Mouse (Mus musculus): ENCODE measurements around the gene Mst1. TPM values are rescaled to one million over a fixed set of nuclear protein-coding genes. Genes with fewer than 3 reads are reported as not detected.

Mst1 gene
- polyA plus RNA-seq, 1 experiment from 2014 or later: 2.2 TPM

- H3K36me3 ChIP-seq: no peaks in the 10 kb centered on the region
- 77% methylated on average over 8 of the region's 8 CpGs for WGBS
- no peaks in the 10 kb centered on the region for H3K9me3 ChIP-seq
- no peak overlapping the region for H3K4me2 ChIP-seq
- no peak overlapping the region for H3K9ac ChIP-seq
- H3K27ac ChIP-seq: no peak overlapping the region
- no peak for ATAC-seq (ENCODE audit: insufficient number of reproducible peaks, low FRiP score, low TSS enrichment, low read depth)
- H3K4me1 ChIP-seq: peaks cover 5% of the 10 kb centered on the region
- H3K27me3 ChIP-seq: no peaks in the 10 kb centered on the region
- no peak overlapping the region for H3K4me3 ChIP-seq
Measured at GRCm38 (mm10) chr9:108125731-108126130, 45.5 kb downstream of the Mst1 start.

- WGBS: 66% methylated on average over 17 of the region's 17 CpGs
- no peak overlapping the region for H3K9ac ChIP-seq
- H3K27ac ChIP-seq: no peak overlapping the region
- H3K4me2 ChIP-seq: no peak overlapping the region
- no peaks in the 10 kb centered on the region for H3K9me3 ChIP-seq
- peaks cover 5% of the 10 kb centered on the region for H3K4me1 ChIP-seq
- H3K27me3 ChIP-seq: no peaks in the 10 kb centered on the region
- no peak overlapping the region for H3K4me3 ChIP-seq
- no peak for ATAC-seq (ENCODE audit: insufficient number of reproducible peaks, low FRiP score, low TSS enrichment, low read depth)
- H3K36me3 ChIP-seq: no peaks in the 10 kb centered on the region
Measured at GRCm38 (mm10) chr9:108126436-108127180, 46.4 kb downstream of the Mst1 start.

GRCm38 (mm10) chr9:108128248-108128647 lies 48.0 kb downstream of the Mst1 start:
- Histone ChIP-seq H3K4me2 (no peak overlapping the region), H3K9me3 (no peaks in the 10 kb centered on the region), H3K36me3 (no peaks in the 10 kb centered on the region), H3K4me1 (peaks cover 5% of the 10 kb centered on the region), H3K9ac (no peak overlapping the region), H3K27me3 (no peaks in the 10 kb centered on the region), H3K27ac (no peak overlapping the region), H3K4me3 (no peak overlapping the region)
- WGBS: 81% methylated on average over 11 of the region's 11 CpGs
- ATAC-seq (ENCODE audit: insufficient number of reproducible peaks, low FRiP score, low TSS enrichment, low read depth): no peak

GRCm38 (mm10) chr9:108129042-108129948 lies 49.1 kb downstream of the Mst1 start:
- Histone ChIP-seq H3K4me2 (no peak overlapping the region), H3K27me3 (no peaks in the 10 kb centered on the region), H3K9ac (no peak overlapping the region), H3K4me3 (no peak overlapping the region), H3K9me3 (no peaks in the 10 kb centered on the region), H3K27ac (no peak overlapping the region), H3K36me3 (no peaks in the 10 kb centered on the region), H3K4me1 (peaks cover 5% of the 10 kb centered on the region)
- ATAC-seq (ENCODE audit: insufficient number of reproducible peaks, low FRiP score, low TSS enrichment, low read depth): no peak
- 73% methylated on average over 13 of the region's 13 CpGs for WGBS

GRCm38 (mm10) chr9:108131502-108131901 lies 51.3 kb downstream of the Mst1 start:
- Histone ChIP-seq H3K36me3 (no peaks in the 10 kb centered on the region), H3K9me3 (no peaks in the 10 kb centered on the region), H3K9ac (no peak overlapping the region), H3K4me2 (no peak overlapping the region), H3K27ac (no peak overlapping the region), H3K27me3 (no peaks in the 10 kb centered on the region), H3K4me3 (no peak overlapping the region), H3K4me1 (peaks cover 3% of the 10 kb centered on the region; the same call in 1 of the 2 replicates)
- 86% methylated on average over 5 of the region's 5 CpGs for WGBS
- ATAC-seq (ENCODE audit: insufficient number of reproducible peaks, low FRiP score, low TSS enrichment, low read depth): no peak

GRCm38 (mm10) chr9:108132373-108132772 lies 52.1 kb downstream of the Mst1 start:
- ATAC-seq (ENCODE audit: insufficient number of reproducible peaks, low FRiP score, low TSS enrichment, low read depth): no peak
- WGBS: 82% methylated on average over 3 of the region's 3 CpGs
- H3K4me1 ChIP-seq: peaks cover 12% of the 10 kb centered on the region

GRCm38 (mm10) chr9:108133478-108133877 lies 53.2 kb downstream of the Mst1 start:
- Histone ChIP-seq H3K27ac (no peak overlapping the region), H3K27me3 (no peaks in the 10 kb centered on the region), H3K4me2 (no peak overlapping the region), H3K9me3 (no peaks in the 10 kb centered on the region), H3K4me1 (peaks cover 21% of the 10 kb centered on the region), H3K36me3 (no peaks in the 10 kb centered on the region), H3K4me3 (no peak overlapping the region), H3K9ac (no peak overlapping the region)
- no peak for ATAC-seq (ENCODE audit: insufficient number of reproducible peaks, low FRiP score, low TSS enrichment, low read depth)
- 63% methylated on average over 1 of the region's 1 CpGs for WGBS

More at GRCm38 (mm10) chr9:108132373-108132772, 52.1 kb downstream of the Mst1 start:
- no peak overlapping the region for H3K4me3 ChIP-seq
- H3K9ac ChIP-seq: no peak overlapping the region
- H3K4me2 ChIP-seq: no peak overlapping the region
- H3K27me3 ChIP-seq: no peaks in the 10 kb centered on the region
- no peaks in the 10 kb centered on the region for H3K9me3 ChIP-seq
- no peak overlapping the region for H3K27ac ChIP-seq
- H3K36me3 ChIP-seq: no peaks in the 10 kb centered on the region

Small RNA genes within 50 kb of the gene (microRNA-seq; reads per million reads assigned to microRNA genes)
- not detected for gene Gm47303
- gene Mir7088: not detected

Other genes with a start within 250 kb of the Mst1 start
- gene Rbm6, start 207.2 kb upstream of the Mst1 start, polyA plus RNA-seq (2015; fragmentation: Nextera tagmentation; extraction: Ambion mirVana): 71.7 and 72.2 TPM in 2 replicates
- gene Mon1a, start 192.3 kb upstream of the Mst1 start, polyA plus RNA-seq (2015; fragmentation: Nextera tagmentation; extraction: Ambion mirVana): 15.9 and 16.9 TPM in 2 replicates
- gene Mst1r, start 173.6 kb upstream of the Mst1 start, polyA plus RNA-seq (2015; fragmentation: Nextera tagmentation; extraction: Ambion mirVana): 7.0 and 10.3 TPM in 2 replicates
- not detected in 2 replicates for gene Actl11, start 152.0 kb upstream of the Mst1 start, polyA plus RNA-seq (2015; fragmentation: Nextera tagmentation; extraction: Ambion mirVana)
- gene Camkv, start 144.8 kb upstream of the Mst1 start, polyA plus RNA-seq (2015; fragmentation: Nextera tagmentation; extraction: Ambion mirVana): 5.8 and 6.7 TPM in 2 replicates
- gene Traip, start 130.3 kb upstream of the Mst1 start, polyA plus RNA-seq (2015; fragmentation: Nextera tagmentation; extraction: Ambion mirVana): 16.1 and 19.5 TPM in 2 replicates
- gene Uba7, start 104.9 kb upstream of the Mst1 start, polyA plus RNA-seq (2015; fragmentation: Nextera tagmentation; extraction: Ambion mirVana): 22.7 and 24.9 TPM in 2 replicates
- gene Gm20661, start 97.4 kb upstream of the Mst1 start, polyA plus RNA-seq (2015; fragmentation: Nextera tagmentation; extraction: Ambion mirVana): 6.9 and 7.4 TPM in 2 replicates
- 97.7 and 99.9 TPM in 2 replicates for gene Inka1, start 94.6 kb upstream of the Mst1 start, polyA plus RNA-seq (2015; fragmentation: Nextera tagmentation; extraction: Ambion mirVana)
- 10.7 and 11.9 TPM in 2 replicates for gene Cdhr4, start 87.9 kb upstream of the Mst1 start, polyA plus RNA-seq (2015; fragmentation: Nextera tagmentation; extraction: Ambion mirVana)
- 0.10 and 0.51 TPM in 2 replicates for gene Gm20662, start 84.1 kb upstream of the Mst1 start, polyA plus RNA-seq (2015; fragmentation: Nextera tagmentation; extraction: Ambion mirVana)
- gene Ip6k1, start 77.9 kb upstream of the Mst1 start, polyA plus RNA-seq (2015; fragmentation: Nextera tagmentation; extraction: Ambion mirVana): 56.0 and 64.3 TPM in 2 replicates
- 46.7 and 52.4 TPM in 2 replicates for gene Gmppb, start 31.2 kb upstream of the Mst1 start, polyA plus RNA-seq (2015; fragmentation: Nextera tagmentation; extraction: Ambion mirVana)
- gene Amigo3, start 27.3 kb upstream of the Mst1 start, polyA plus RNA-seq (2015; fragmentation: Nextera tagmentation; extraction: Ambion mirVana): 4.4 and 4.7 TPM in 2 replicates
- gene Rnf123, start 2.9 kb downstream of the Mst1 start, polyA plus RNA-seq (2015; fragmentation: Nextera tagmentation; extraction: Ambion mirVana): 25.5 and 30.4 TPM in 2 replicates
- gene Apeh, start 14.2 kb downstream of the Mst1 start, polyA plus RNA-seq (2015; fragmentation: Nextera tagmentation; extraction: Ambion mirVana): 41.8 and 45.4 TPM in 2 replicates
- gene Bsn, start 109.9 kb downstream of the Mst1 start, polyA plus RNA-seq (2015; fragmentation: Nextera tagmentation; extraction: Ambion mirVana): 0.76 and 0.82 TPM in 2 replicates
- 86.6 and 107 TPM in 2 replicates for gene Dag1, start 183.5 kb downstream of the Mst1 start, polyA plus RNA-seq (2015; fragmentation: Nextera tagmentation; extraction: Ambion mirVana)
- gene Nicn1, start 210.0 kb downstream of the Mst1 start, polyA plus RNA-seq (2015; fragmentation: Nextera tagmentation; extraction: Ambion mirVana): 35.5 and 43.8 TPM in 2 replicates
- 8.3 and 9.5 TPM in 2 replicates for gene Amt, start 216.4 kb downstream of the Mst1 start, polyA plus RNA-seq (2015; fragmentation: Nextera tagmentation; extraction: Ambion mirVana)
- 470 and 473 TPM in 2 replicates for gene Rhoa, start 225.7 kb downstream of the Mst1 start, polyA plus RNA-seq (2015; fragmentation: Nextera tagmentation; extraction: Ambion mirVana)
- gene Tcta, start 225.7 kb downstream of the Mst1 start, polyA plus RNA-seq (2015; fragmentation: Nextera tagmentation; extraction: Ambion mirVana): 44.3 and 47.6 TPM in 2 replicates